ENCODE assay signal across 7 mouse cellular contexts in the genomic region with DNA sequence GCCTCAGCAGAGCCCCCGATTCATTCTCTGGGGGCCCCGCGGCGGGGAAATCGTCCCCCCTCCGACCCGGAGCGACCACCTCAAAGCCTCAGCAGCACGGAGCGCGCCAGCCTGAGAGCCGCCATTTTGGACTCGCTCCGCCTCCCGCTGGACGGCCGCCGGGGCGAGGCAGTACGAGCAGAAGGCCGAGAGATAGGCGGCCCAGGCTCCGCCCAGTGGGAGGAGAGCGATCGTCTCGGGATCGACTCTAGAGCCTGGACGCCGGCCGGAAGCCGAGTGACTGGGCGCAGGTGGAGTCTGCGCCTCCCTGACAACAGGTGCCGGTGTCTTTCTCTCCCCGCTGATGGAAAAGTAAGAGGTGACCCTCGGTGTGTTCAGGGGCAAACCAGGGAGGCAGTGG. TPM values are rescaled to one million over a fixed set of nuclear protein-coding genes. Genes with fewer than 3 reads are reported as not detected.
DNase-seq lines count a peak whose midpoint lies in the region; ATAC-seq lines count a peak whose summit lies in the region.

Gene Taf3 (minus strand): TSS at position 136 of the 400 bp plus-strand sequence.

- peak; percentile 94 to 97 for DNase-seq in adrenal gland, adult (ENCODE audit: inconsistent age in 2 of 2, low spot score in 1 of 2)
- peak; percentile 95 for DNase-seq in embryo, embryonic 10.5 days (ENCODE audit: low spot score)
- peak; percentile 93 for DNase-seq in gastrocnemius, postnatal 25 days
- peak; percentile 91 to 96 for DNase-seq in left cerebral cortex, postnatal 25 days (ENCODE audit: low spot score in 2 of 2)
- DNase-seq in midbrain, embryonic 10.5 days (ENCODE audit: low spot score) = peak; percentile 91
- DNase-seq in right cerebral cortex, postnatal 4 days = peak; percentile 93

- H3K4me1 ChIP-seq in intestine, embryonic 15.5 days (replicated peaks) = peaks cover 3% of the 10 kb centered on the region
- H3K4me1 ChIP-seq in midbrain, embryonic 10.5 days = peaks cover 22% of the 10 kb centered on the region

- peak within 1 kb of the TSS; percentile 80 for H3K9ac ChIP-seq in intestine, embryonic 15.5 days

- 0 out of 2 replicates have a peak within 1 kb of the TSS, but pooled peaks have one; percentile 40 for H3K27ac ChIP-seq in intestine, embryonic 15.5 days
- peak within 1 kb of the TSS; percentile 90 for H3K27ac ChIP-seq in midbrain, embryonic 10.5 days (replicated peaks)

- ATAC-seq in intestine, embryonic 15.5 days = peak; percentile 93

- H3K27me3 ChIP-seq in intestine, embryonic 15.5 days (replicated peaks) = no peaks in the 10 kb centered on the region
- no peaks in the 10 kb centered on the region for H3K27me3 ChIP-seq in midbrain, embryonic 10.5 days (ENCODE audit: low read depth, poor library complexity, severe bottlenecking)

- H3K9me3 ChIP-seq in intestine, embryonic 15.5 days = no peaks in the 10 kb centered on the region
- no peaks in the 10 kb centered on the region for H3K9me3 ChIP-seq in midbrain, embryonic 10.5 days (replicated peaks)

- peak within 1 kb of the TSS; percentile 86 for H3K4me3 ChIP-seq in intestine, embryonic 15.5 days (replicated peaks)
- peak within 1 kb of the TSS; percentile 98 for H3K4me3 ChIP-seq in midbrain, embryonic 10.5 days

- no peaks in the 10 kb centered on the region for H3K36me3 ChIP-seq in intestine, embryonic 15.5 days
- peaks cover 3% of the 10 kb centered on the region; the same call in 1 of the 2 replicates for H3K36me3 ChIP-seq in midbrain, embryonic 10.5 days

- peak within 1 kb of the TSS; percentile 84 for H3K4me2 ChIP-seq in intestine, embryonic 15.5 days (replicated peaks)

- under 1% methylated on average over 36 of the region's 36 CpGs for WGBS in intestine, embryonic 15.5 days
- under 1% methylated on average over 36 of the region's 36 CpGs for WGBS in midbrain, embryonic 10.5 days

- intact Hi-C loops in left cerebral cortex, postnatal 25 days (cut with DNase I) = loop anchor here (1.0 kb wide), 1 partner anchor 32 kb away; the partner anchor contains the start of genes Atp5c1 and Kin

RNA-seq across cellular contexts. Expression of gene Taf3, which starts in this region (rescaled TPM):
- total RNA-seq in gastrocnemius, postnatal 25 days (2021) = 1 to 10 TPM; 6.4 to 7.6 TPM
- 11.1 and 11.3 TPM in 2 replicates for polyA plus RNA-seq in intestine, embryonic 15.5 days (2015; fragmentation: Nextera tagmentation; extraction: Ambion mirVana)
- 10 to 100 TPM; 14.6 to 15.2 TPM for total RNA-seq in left cerebral cortex, postnatal 25 days (2021)
- 15.4 and 16.7 TPM in 2 replicates for polyA plus RNA-seq in midbrain, embryonic 10.5 days (2016; fragmentation: Nextera tagmentation; extraction: Ambion mirVana)

Comparison
In these comparisons a context has a peak if more than half of its experiments do, and no peak if none do; other contexts are left out.
1. Peak in every context shown above with its lines: DNase-seq, ATAC-seq, H3K4me3 ChIP-seq and H3K27ac ChIP-seq.